Mouse (Mus musculus) spleen, adult 18-20 months (tissue): ENCODE measurements at regions not wholly inside any gene's neighbourhood (a gene's known extent, or its start where the extent isn't known, plus 50 kb on each side); places are given as distances from the start of the nearest gene placed in this dataset.
"Not testable (repeated sequence)": the region's sequence is repeated elsewhere in the genome, so short reads cannot be mapped to it uniquely, and the experiment has no call there.

Experiments used
- DNase-seq, 2 experiments: peaks; one replicate each; pipeline ENCODE4 v3.0.0; 2022; ENCODE audit warnings: mixed read lengths in 2 of 2

DNA sequence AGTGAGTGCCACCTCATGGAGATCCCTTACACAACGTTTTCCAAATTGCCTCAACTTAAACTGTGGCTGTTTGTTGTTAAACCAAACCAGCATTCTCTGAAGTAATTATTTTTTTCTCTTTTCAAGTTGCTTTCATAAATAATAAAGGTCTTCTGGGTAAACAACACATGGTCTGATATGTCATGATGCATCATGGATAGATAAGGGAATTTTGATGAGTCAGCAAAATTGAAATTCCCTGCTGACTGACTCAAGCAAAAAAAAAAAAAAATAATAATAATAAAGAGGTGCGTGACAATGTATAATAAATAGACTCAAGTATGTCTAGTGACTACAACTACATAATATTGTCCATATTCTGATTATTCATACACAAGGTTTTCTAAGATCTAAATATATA is 201.8 kb downstream of the Adgb start:
- no peak for DNase-seq

DNA sequence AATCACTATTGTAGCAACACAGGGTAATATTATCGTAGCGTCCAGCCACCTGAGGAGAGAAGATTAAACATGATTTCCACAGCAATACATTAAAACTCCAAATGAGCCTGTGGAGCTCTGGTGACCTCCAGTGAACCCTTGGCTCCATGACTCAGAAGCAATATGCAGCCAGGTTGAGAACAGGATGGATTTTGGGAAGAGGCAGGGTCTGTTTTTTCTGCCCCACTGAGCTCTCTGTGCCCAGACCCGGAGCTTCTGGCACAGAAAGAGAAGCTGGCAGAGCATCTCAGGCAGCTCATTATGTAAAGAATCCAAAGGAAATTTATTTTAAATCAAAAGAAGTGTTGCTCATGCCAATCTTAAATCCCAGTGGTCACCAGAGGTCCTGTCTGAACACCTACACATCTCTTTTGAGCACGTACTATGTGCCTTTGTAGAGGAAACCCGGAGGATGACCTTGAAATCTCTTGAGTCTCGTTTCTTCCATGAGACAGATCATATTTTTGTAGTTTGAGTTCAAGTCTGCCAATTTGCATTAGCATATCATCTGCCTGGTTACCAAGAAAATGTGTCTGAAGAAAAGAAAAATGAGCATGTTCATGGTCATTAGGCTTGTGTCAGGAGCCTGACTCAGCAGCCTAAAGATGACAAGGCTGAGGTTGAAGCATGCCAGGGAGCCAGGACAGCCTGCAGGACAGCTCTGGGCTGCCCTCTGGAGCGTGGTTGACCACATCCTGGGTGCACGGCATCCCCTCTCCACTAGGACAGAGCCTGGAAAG is 219.4 kb downstream of the Adgb start:
- DNase-seq = no peak

GRCm38 (mm10) chr10:10252136-10252535 is 220.0 kb downstream of the Adgb start:
- no peak for DNase-seq

DNA sequence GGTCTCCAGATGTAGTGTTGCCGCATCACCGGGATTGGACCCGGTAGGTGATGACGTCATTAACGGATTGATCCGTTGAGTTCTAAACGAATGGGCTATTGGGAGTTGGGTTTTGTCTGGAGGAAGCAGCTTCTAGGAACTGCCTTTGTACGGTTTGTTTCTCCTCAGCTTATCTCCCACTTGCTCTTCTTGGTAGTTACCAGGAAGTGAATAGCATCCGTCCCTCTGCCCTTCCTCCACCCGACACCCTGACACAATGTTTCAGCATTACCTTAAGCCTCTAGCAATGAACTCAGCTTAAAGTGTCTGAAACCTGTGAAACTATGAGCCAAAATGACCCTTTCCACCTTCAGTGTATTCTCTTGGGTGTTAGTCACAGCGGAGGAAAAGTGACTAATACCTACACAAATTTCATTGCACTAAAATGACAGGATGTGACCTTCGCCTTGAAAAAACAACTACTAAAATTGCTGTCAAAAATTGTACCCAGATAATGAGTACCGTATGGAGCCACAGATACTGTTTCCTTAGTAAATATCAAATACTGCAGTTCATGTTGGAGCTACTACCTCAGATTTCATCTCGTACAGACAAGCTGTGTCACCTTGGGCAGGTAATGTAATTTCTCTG is 237.1 kb downstream of the Adgb start:
- no peak for DNase-seq

- DNase-seq = no peak
These were observed 247.5 kb downstream of the Adgb start for GRCm38 (mm10) chr10:10224582-10225144.

DNA sequence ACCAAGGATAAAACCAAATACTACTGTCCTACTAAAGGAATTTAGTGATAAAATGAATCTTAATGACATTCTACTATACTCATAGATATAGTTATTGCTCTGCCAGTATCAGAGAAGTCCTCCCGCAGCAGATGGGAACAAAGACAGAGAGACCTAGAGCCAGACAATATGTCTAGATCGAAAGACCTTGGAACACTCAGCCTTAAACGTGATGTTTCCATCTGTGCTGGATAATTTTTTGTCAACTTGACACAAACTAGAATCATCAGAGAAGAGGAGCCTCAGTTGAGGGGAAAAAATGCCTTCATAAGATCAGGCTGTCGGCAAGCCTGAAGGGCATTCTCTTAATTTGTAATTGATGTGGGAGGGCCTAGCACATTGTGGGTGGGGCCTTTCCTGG is 252.4 kb downstream of the Adgb start:
- no peak for DNase-seq

DNA sequence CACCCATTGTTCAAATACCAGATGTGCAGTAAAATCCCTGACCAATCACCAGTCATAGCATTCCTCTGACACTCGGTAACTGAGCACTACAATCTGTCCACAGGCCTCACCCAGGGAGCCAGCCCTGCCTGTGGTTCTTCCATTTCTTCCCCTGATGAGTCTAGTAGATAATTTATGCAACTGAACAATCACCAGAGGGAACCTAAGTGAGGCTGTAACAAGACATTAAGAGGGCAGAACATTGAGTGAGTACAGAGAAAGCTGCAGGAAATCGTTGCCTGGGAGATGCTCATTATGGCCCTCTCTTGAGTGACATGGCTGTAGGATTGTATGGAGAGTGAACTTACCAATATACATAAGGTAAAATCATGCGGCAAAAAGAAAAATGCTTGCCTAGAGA is 255.2 kb downstream of the Adgb start:
- DNase-seq = no peak

DNA sequence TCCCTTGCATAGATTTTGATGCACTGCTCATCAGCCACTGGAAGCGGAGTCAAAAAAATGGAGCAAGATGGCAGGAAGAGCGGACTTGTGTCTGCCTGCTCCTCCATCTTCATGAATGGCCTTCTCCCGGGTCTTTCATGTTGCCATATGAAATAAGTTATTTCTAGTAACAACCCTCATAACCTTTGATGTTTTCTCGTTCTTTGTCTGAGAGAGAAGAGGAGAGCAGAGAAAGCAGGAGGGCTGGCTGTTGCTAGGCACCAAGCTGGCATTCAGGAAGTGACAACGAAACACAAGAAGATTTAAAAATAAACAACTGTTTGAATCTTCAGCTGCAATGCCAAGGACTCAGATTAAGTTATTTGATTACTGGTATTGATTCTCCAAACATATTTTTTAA is 256.8 kb downstream of the Adgb start:
- DNase-seq = no peak

GRCm38 (mm10) chr10:10208354-10208753 is 263.8 kb downstream of the Adgb start:
- DNase-seq = no peak

- DNase-seq = no peak
These were observed 266.2 kb downstream of the Adgb start for GRCm38 (mm10) chr10:10205805-10206520.

- no peak for DNase-seq
These were observed 268.1 kb downstream of the Adgb start for GRCm38 (mm10) chr10:10203982-10204381.

DNA sequence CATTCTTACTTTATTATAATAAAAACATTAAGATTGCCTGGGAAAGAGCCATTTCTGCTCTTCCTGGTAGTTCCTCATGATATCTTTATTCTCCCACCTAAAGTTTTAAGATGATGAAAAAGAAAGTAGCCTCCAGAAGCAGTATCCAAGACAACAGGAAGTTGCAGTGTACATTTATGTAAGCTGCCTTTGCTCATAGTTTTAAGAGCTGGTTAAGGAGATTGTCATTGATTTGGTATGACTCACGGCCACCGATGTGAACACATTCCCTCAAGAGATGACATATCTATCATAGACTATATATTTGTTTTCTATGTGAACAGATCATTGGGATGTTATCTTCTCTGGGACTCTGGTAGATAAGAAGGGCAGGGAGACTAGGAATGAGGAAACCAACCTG is 281.8 kb downstream of the Adgb start:
- no peak for DNase-seq

GRCm38 (mm10) chr10:10188113-10188512 is 284.0 kb downstream of the Adgb start:
- DNase-seq = no peak

- DNase-seq = no peak
These were observed 285.4 kb downstream of the Adgb start for GRCm38 (mm10) chr10:10186721-10187120.

DNA sequence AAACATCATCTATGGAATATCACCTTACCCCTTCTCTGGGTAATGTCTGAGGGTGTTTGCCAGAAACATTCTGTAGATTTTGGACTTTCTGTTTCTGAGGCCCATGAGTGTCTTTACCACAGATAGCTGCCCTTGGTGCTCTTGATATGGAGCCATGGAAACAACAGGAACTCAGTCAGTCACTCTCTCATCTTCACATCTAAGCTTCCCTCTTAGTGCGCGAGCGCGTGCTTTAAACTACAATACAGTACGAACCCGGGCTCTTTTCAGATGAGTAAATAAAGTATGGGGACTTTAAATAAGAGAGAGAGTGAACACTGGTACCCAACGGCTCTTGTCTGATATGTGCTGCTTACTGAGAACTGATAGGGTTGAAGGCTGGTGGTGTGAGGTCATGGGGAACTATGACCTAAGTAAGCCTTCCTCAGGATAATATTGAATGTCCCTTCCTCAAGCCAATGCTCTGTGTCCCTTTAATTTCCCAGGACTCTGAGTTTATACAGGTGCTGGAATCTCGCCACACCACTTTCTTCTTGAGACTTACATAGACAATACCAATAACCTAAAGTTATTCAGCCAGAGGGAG is 284.5 kb upstream of the Stxbp5 start:
- DNase-seq = no peak

- peak; percentile 6 to 11 for DNase-seq
These were observed 283.5 kb upstream of the Stxbp5 start for GRCm38 (mm10) chr10:10184386-10184785.

DNA sequence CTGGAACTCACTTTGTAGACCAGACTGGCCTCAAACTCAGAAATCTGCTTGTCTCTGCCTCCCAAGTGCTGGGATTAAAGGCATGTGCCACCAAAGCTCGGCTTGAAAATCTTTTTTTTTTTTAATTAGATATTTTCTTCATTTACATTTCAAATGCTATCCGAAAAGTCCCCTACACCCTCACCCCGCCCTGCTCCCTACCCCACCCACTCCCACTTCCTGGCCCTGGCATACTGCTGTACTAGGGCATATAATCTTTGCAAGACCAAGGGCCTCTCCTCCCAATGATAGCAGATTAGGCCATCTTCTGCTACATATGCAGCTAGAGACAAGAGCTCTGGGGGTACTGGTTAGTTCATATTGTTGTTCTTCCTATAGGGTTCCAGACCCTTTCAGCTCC is 276.2 kb upstream of the Stxbp5 start:
- DNase-seq = not testable (repeated sequence)
